Mouse (Mus musculus) kidney, adult 9 months (tissue): Measurements from ENCODE around the gene Pnldc1.
A peak's percentile ranks its signal among the peaks of the same experiment; 100 is the strongest.
"Not testable (repeated sequence)": the region's sequence is repeated elsewhere in the genome, so short reads cannot be mapped to it uniquely, and the experiment has no call there.

Experiments
- DNase-seq: peaks from one replicate; pipeline ENCODE4 v3.0.0; 2022

Gene Pnldc1

GRCm38 (mm10) chr17:12905810-12906209 is 4.2 kb downstream of the Pnldc1 start:
- no peak for DNase-seq

DNA sequence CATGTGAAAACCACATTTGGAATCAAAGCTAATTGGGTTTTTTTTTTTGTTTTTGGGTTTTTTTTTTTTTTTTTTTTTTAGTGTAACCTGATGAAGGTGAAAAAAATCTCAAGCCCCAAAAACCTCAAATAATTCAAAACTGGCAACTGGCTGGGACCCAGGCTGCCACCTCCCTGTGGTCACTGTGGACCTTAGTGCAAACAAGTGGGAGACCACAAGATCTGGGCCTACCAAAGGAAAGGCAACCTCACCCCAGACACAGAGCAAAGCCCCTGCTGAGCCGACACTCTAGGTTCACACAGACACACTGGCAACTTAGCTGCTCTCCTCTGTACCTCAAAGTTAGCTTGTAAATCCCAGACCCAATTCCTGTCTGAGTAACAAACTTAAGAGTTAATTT is 5.7 kb downstream of the Pnldc1 start:
- DNase-seq: no peak

GRCm38 (mm10) chr17:12903372-12904333 is 6.4 kb downstream of the Pnldc1 start:
- DNase-seq: no peak

- no peak for DNase-seq
Observed at GRCm38 (mm10) chr17:12902291-12902690, 7.7 kb downstream of the Pnldc1 start.

DNA sequence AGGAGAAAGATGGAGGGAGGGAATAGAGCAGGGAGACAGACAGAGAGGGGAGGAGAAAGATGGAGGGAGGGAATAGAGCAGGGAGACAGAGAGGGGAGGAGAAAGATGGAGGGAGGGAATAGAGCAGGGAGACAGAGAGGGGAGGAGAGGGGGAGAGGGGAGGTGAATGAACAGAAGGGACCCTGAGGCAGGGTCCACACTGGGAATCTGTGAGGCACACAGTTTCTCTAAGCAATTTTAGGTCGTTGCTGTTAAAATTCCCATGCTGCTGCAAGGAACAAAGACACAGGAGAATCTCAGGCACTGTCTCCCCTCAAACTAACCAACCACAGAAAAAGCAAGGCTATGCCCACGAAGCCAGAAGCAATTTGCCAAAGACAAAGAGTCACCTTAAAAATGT is 11.4 kb downstream of the Pnldc1 start:
- not testable (repeated sequence) for DNase-seq

GRCm38 (mm10) chr17:12897674-12898073 is 12.4 kb downstream of the Pnldc1 start:
- DNase-seq: no peak

DNA sequence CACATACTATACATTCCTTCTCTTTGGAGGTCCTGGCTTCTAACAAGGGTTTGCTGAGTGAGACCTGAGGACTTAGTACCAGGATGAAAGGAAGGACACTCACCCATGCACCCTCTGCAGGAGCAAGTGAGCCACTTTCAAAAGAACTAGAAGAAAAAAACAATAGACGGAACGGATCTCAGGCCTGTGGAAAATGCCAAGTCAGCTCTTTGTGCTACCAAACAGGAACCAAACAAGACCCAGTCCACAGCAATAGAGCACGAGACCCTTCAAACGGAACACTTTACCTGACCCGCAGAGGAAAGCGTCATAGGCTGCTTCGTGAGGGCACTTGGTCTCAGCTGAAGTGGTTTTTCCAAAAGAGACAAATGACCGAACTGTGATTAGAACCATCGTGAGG is 18.0 kb downstream of the Pnldc1 start:
- no peak for DNase-seq

- DNase-seq: no peak
Observed at GRCm38 (mm10) chr17:12891054-12891453, 19.0 kb downstream of the Pnldc1 start.

DNA sequence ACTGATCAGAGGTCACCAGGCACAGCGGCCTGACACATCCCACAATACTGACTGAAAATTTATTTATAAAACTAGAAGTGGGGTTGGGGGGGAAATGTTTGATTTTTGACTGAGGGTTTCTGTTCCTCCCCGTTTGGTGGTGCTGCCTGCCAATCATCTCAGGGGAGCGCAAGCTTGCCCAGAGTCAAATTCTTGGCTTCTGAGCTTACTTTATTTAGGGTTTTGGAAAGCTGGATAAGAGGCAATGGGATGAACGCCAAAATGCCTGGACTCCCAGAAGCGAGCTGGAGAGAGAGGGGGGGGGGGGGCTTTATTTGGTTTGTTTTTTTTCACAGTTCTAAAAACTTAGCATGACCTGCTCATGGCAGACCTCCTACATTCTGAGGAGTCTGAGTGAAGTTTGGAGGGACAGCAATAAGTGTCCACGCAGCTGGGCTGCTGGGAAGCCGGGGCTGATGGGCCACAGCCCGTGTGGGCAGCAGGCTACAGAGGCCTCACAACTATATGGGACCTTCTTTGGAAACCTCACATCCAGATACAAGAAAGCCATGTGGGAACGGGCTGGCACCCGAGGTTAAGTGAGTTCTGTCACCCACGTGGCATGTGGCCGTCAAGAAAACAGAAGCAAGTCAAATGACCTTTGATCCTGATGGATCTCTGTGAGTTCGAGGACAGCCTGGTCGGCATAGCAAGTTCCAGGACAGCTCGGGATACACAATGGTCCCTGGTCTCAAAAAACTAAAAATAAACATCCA is 22.8 kb downstream of the Pnldc1 start:
- DNase-seq: no peak

GRCm38 (mm10) chr17:12886620-12887019 is 23.4 kb downstream of the Pnldc1 start:
- no peak for DNase-seq

- DNase-seq: no peak
Observed at GRCm38 (mm10) chr17:12881216-12881615, 28.8 kb downstream of the Pnldc1 start.

DNA sequence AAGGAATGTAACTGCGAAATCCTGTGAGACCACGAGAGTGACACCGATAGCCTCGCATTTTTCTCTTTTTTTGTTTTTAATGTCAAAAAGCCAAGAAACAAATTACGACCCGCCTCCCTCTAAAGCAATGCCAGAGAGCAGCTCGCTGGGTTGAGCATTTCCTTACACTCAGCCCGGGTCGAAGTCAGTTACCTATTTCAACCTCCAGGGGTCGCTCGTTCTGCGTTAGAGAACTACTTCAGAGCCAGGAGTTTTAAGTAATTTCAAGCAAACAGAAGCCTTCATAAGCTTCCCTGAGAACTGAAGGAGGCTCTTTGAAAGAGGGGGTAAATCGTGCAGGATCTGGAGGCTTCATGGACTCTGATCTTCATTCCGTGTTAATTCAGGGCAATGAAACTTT is 29.9 kb downstream of the Pnldc1 start:
- peak; percentile 93 for DNase-seq

- no peak for DNase-seq
Observed at GRCm38 (mm10) chr17:12875734-12876133, 34.3 kb downstream of the Pnldc1 start, which contains the start of gene Mrgprh. Gene Mrgprh (plus strand): TSS chr17:12876034.

- no peak for DNase-seq
Observed at GRCm38 (mm10) chr17:12872275-12873028, 37.6 kb downstream of the Pnldc1 start.

- no peak for DNase-seq
Observed at GRCm38 (mm10) chr17:12868640-12869039, 41.4 kb downstream of the Pnldc1 start.

DNA sequence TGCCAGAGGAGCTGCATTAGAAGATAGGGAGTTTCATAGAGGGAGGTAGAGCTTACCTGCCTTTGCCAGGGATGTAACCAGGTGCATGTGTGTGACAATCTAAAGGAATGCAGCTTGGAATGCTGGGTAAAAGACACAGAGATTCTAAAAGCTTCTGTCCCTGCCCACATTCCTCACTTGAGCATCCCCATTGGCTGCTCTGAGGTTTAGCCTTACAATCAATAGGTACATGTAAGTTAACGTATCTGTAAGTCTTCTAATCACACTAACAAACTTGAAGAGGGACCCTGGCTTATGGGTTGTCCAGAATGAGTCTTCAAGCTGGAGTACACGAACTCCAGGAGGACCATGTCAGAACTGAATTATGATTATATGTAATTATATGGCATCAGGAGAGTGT is 42.0 kb downstream of the Pnldc1 start, which contains the start of gene Mas1:
TSS of gene Mas1 (minus strand) at position 101 of the 400 bp plus-strand sequence.
- no peak for DNase-seq

DNA sequence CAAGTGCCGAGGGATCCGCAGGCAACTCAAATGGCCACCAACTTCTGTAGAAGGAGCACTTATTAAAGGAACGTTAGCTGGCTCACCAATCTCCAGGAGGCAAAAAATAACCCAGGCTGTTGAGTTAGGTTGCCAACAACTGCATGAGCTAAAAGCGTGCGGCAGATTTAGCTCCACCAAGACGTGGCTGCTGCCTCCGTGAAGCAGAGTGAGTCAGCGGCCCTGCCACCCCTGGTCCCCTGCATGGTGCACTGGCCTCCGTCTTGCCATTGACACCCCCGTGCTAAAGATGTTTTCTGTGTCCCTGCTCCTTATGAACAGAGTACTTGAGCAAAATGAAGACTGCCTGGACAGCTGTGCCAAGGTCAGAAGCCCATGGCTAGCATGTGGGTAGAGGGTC is 43.2 kb downstream of the Pnldc1 start:
- no peak for DNase-seq

DNA sequence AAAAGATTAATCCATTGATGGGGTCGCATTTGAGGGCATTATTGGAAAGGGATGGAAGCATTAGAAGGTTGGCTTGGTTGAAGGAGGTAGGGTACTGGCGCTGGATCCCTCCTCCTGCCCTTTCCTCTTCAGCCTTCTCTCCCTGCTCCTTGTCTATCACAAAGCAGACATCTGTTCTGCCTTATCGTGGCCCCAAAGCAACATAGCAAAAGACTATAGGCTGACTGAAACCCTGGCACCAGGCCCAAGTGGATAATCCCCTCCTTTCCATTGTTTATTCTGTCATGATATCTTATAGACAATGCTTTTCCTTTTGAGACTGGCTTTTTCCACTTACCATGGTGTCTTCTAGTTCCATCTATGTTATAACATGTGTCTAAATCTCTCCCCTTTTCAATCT is 44.6 kb downstream of the Pnldc1 start:
- DNase-seq: no peak

DNA sequence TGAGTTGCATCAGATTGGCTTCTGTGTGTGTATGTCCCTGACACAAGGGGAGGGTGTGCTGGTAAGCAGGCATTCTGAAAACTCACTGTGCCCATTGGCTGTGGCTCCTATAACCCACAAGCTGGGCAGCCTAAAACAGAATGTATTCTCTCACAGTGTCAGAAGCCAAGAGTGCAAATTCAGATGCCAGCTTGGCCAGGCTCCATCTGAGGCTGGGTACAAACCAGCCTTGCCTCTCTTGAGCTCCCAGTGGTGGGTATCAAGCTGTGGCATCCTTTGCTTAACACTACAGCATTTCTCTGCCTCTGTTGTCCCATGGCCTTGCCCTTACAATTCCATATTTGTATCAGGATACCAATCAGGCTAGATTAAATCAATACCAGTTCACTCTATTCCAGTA is 45.9 kb downstream of the Pnldc1 start:
- DNase-seq: no peak

DNA sequence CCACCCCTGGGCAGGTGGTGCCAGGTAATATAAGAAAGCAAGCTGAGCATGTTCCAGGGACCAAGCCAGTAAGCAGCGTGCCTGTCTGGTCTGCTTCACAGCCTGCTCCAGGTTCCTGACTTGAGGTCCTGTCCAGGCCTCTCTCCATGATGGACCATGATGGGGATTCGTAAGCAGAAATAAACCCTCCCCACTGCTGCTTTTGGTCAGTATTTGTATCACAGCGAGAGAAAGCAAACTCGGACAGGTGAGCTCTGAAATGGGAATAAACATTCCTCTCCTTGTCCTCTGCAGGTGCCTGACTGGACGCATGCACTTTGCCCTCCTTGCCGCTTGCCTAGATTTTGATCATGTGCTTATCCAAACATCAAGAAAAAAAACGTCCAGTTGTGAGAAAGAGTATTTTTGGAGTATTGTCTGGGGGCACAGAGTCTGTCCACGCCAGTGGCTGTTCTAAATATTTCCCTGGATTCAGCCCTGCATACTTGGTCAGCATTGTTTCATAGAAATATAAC is 51.0 kb downstream of the Pnldc1 start:
- peak; percentile 72 for DNase-seq

- DNase-seq: peak; percentile 56
Observed at GRCm38 (mm10) chr17:12858072-12858471, 52.0 kb downstream of the Pnldc1 start.

DNA sequence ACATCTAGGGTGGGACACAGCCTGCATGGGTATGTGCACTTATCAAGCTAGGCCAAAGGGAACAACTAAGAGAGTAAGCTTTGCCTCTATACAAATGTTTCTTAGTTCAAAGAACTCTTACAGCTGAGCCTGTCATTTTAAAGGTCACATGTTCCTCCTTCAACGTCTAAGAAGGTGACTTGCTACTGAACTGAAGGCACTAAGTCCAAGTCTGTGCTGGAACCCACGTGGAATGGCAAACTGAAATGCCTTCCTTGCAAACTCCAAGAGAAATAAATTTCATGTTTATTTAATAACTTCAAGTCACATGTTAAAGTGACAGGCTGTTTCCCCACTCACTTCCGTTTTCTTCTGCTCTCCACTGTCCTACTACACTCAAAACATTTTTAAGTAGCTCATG is 52.6 kb downstream of the Pnldc1 start:
- DNase-seq: peak; percentile 43

GRCm38 (mm10) chr17:12854386-12854785 is 55.6 kb downstream of the Pnldc1 start:
- DNase-seq: peak; percentile 65
